Mouse (Mus musculus): ENCODE data around the gene Pxmp4.

GRCm38 (mm10) chr2:154641176-154641575 is 37.7 kb upstream of the Pxmp4 start:
- TF ChIP-seq POLR2A (IDR thresholded peaks at IDR 0.05; ENCODE audit: control insufficient read depth, low read depth, low read length) = no peak
- no peak for TF ChIP-seq CTCF (IDR thresholded peaks at IDR 0.05; ENCODE audit: control insufficient read depth, insufficient read depth, insufficient replicate concordance, low read depth, low read length)
